Mouse (Mus musculus) spleen, postnatal 36 days (tissue): ENCODE data around the gene Acsbg1.
"Not testable (repeated sequence)": the region's sequence is repeated elsewhere in the genome, so short reads cannot be mapped to it uniquely, and the experiment has no call there.

Experiments used
- DNase-seq, 2 experiments: peaks; one replicate each; pipeline ENCODE4 v3.0.0; 2022; ENCODE audit warnings: low spot score in 2 of 2, mixed read lengths in 1 of 2

Gene Acsbg1

GRCm38 (mm10) chr9:54614182-54614850 is 47.4 kb downstream of the Acsbg1 start:
- DNase-seq = peak in 1 of 2 experiments; percentile 12

- no peak for DNase-seq
Observed at GRCm38 (mm10) chr9:54612781-54613191, 48.9 kb downstream of the Acsbg1 start.

- peak; percentile 20 to 48 for DNase-seq
Observed at GRCm38 (mm10) chr9:54604886-54605285, 56.8 kb downstream of the Acsbg1 start.

GRCm38 (mm10) chr9:54604131-54604654 is 57.5 kb downstream of the Acsbg1 start:
- no peak for DNase-seq

GRCm38 (mm10) chr9:54602916-54603315 is 58.8 kb downstream of the Acsbg1 start:
- DNase-seq = no peak

GRCm38 (mm10) chr9:54602386-54602785 is 59.3 kb downstream of the Acsbg1 start:
- DNase-seq = no peak

GRCm38 (mm10) chr9:54596752-54597465 is 64.8 kb downstream of the Acsbg1 start:
- no peak for DNase-seq

- not testable (repeated sequence) for DNase-seq
Observed at GRCm38 (mm10) chr9:54593652-54594051, 68.0 kb downstream of the Acsbg1 start.

GRCm38 (mm10) chr9:54587863-54588262 is 73.8 kb downstream of the Acsbg1 start:
- no peak for DNase-seq

GRCm38 (mm10) chr9:54586199-54587061 is 75.2 kb downstream of the Acsbg1 start, which contains the start of gene Idh3a:
Gene Idh3a (plus strand): TSS chr9:54586334.
- peak; percentile 98 for DNase-seq

- no peak for DNase-seq
Observed at GRCm38 (mm10) chr9:54585839-54586198, 75.9 kb downstream of the Acsbg1 start.

- not testable (repeated sequence) for DNase-seq
Observed at GRCm38 (mm10) chr9:54584127-54584526, 77.5 kb downstream of the Acsbg1 start.

- DNase-seq = no peak
Observed at GRCm38 (mm10) chr9:54583712-54584111, 78.0 kb downstream of the Acsbg1 start.

GRCm38 (mm10) chr9:54571130-54571839 is 90.4 kb downstream of the Acsbg1 start:
- DNase-seq = no peak

GRCm38 (mm10) chr9:54568732-54569131 is 92.9 kb downstream of the Acsbg1 start:
- no peak for DNase-seq

- DNase-seq = no peak
Observed at GRCm38 (mm10) chr9:54566958-54567357, 94.7 kb downstream of the Acsbg1 start.

- no peak for DNase-seq
Observed at GRCm38 (mm10) chr9:54560831-54561601, 100.7 kb downstream of the Acsbg1 start.

- peak; percentile 77 to 80 for DNase-seq
Observed at GRCm38 (mm10) chr9:54559771-54560471, 101.7 kb downstream of the Acsbg1 start, which contains the start of gene Cib2. Gene Cib2 (minus strand): TSS chr9:54560218.

GRCm38 (mm10) chr9:54558731-54559130 is 102.9 kb downstream of the Acsbg1 start:
- no peak for DNase-seq

- peak; percentile 45 to 49 for DNase-seq
Observed at GRCm38 (mm10) chr9:54555044-54555443, 106.6 kb downstream of the Acsbg1 start.
